Mouse (Mus musculus): ENCODE data around the gene Fam83d. TPM values are rescaled to one million over a fixed set of nuclear protein-coding genes. Genes with fewer than 3 reads are reported as not detected.

Fam83d gene
- polyA plus RNA-seq, 1 experiment from 2014 or later = 18.5 TPM

- Histone ChIP-seq H3K4me2 (ENCODE audit: low read length) (peak overlapping the region; percentile 99), H3K27me3 (replicated peaks; ENCODE audit: control insufficient read depth, insufficient read depth, low read length) (no peaks in the 10 kb centered on the region), H3K9me3 (ENCODE audit: control insufficient read depth, low read length) (no peaks in the 10 kb centered on the region), H3K9ac (replicated peaks; ENCODE audit: low read depth, low read length) (peak overlapping the region; percentile 64), H3K4me1 (replicated peaks; ENCODE audit: control insufficient read depth, insufficient read depth, low read length) (peaks cover 46% of the 10 kb centered on the region), H3K4me3 (replicated peaks; ENCODE audit: low read length) (peak overlapping the region; percentile 68), H3K27ac (ENCODE audit: low read length) (no peak overlapping the region), H3K36me3 (ENCODE audit: control insufficient read depth, insufficient read depth) (no peaks in the 10 kb centered on the region)
- peak; percentile 9 for ATAC-seq
- WGBS = under 1% methylated on average over 37 of the region's 37 CpGs
Measured at GRCm38 (mm10) chr2:158768350-158768749, 457 bp downstream of the Fam83d start.

- peaks cover 46% of the 10 kb centered on the region for H3K4me1 ChIP-seq (replicated peaks; ENCODE audit: control insufficient read depth, insufficient read depth, low read length)
- ATAC-seq = no peak
- no peaks in the 10 kb centered on the region for H3K9me3 ChIP-seq (ENCODE audit: control insufficient read depth, low read length)
- WGBS = 3% methylated on average over 5 of the region's 5 CpGs
- peak overlapping the region; percentile 68 for H3K4me3 ChIP-seq (replicated peaks; ENCODE audit: low read length)
- H3K27me3 ChIP-seq (replicated peaks; ENCODE audit: control insufficient read depth, insufficient read depth, low read length) = no peaks in the 10 kb centered on the region
- no peaks in the 10 kb centered on the region for H3K36me3 ChIP-seq (ENCODE audit: control insufficient read depth, insufficient read depth)
- H3K9ac ChIP-seq (replicated peaks; ENCODE audit: low read depth, low read length) = peak overlapping the region; percentile 64
- H3K4me2 ChIP-seq (ENCODE audit: low read length) = peak overlapping the region; percentile 99
- H3K27ac ChIP-seq (ENCODE audit: low read length) = no peak overlapping the region
Measured at GRCm38 (mm10) chr2:158768771-158769170, 878 bp downstream of the Fam83d start.

- Histone ChIP-seq H3K9ac (replicated peaks; ENCODE audit: low read depth, low read length) (0 out of 2 replicates have a peak overlapping the region, but pooled peaks have one; percentile 14), H3K4me3 (replicated peaks; ENCODE audit: low read length) (peak overlapping the region; percentile 68), H3K4me2 (ENCODE audit: low read length) (peak overlapping the region; percentile 99), H3K9me3 (ENCODE audit: control insufficient read depth, low read length) (no peaks in the 10 kb centered on the region), H3K27me3 (replicated peaks; ENCODE audit: control insufficient read depth, insufficient read depth, low read length) (no peaks in the 10 kb centered on the region), H3K36me3 (ENCODE audit: control insufficient read depth, insufficient read depth) (no peaks in the 10 kb centered on the region), H3K4me1 (replicated peaks; ENCODE audit: control insufficient read depth, insufficient read depth, low read length) (peaks cover 46% of the 10 kb centered on the region), H3K27ac (ENCODE audit: low read length) (no peak overlapping the region)
- WGBS = 25% methylated on average over 13 of the region's 13 CpGs
- ATAC-seq = no peak
Measured at GRCm38 (mm10) chr2:158770126-158770757, 2.3 kb downstream of the Fam83d start.

GRCm38 (mm10) chr2:158771066-158771763 lies 3.3 kb downstream of the Fam83d start:
- ATAC-seq = no peak
- peaks cover 46% of the 10 kb centered on the region for H3K4me1 ChIP-seq (replicated peaks; ENCODE audit: control insufficient read depth, insufficient read depth, low read length)
- no peak overlapping the region for H3K9ac ChIP-seq (replicated peaks; ENCODE audit: low read depth, low read length)
- peak overlapping the region; percentile 99 for H3K4me2 ChIP-seq (ENCODE audit: low read length)
- WGBS = 52% methylated on average over 11 of the region's 11 CpGs
- H3K9me3 ChIP-seq (ENCODE audit: control insufficient read depth, low read length) = no peaks in the 10 kb centered on the region
- no peaks in the 10 kb centered on the region for H3K27me3 ChIP-seq (replicated peaks; ENCODE audit: control insufficient read depth, insufficient read depth, low read length)
- no peak overlapping the region for H3K4me3 ChIP-seq (replicated peaks; ENCODE audit: low read length)
- H3K27ac ChIP-seq (ENCODE audit: low read length) = no peak overlapping the region
- H3K36me3 ChIP-seq (ENCODE audit: control insufficient read depth, insufficient read depth) = no peaks in the 10 kb centered on the region

GRCm38 (mm10) chr2:158772808-158773207 lies 4.9 kb downstream of the Fam83d start:
- Histone ChIP-seq H3K4me2 (ENCODE audit: low read length) (no peak overlapping the region), H3K9ac (replicated peaks; ENCODE audit: low read depth, low read length) (no peak overlapping the region), H3K9me3 (ENCODE audit: control insufficient read depth, low read length) (no peaks in the 10 kb centered on the region), H3K27me3 (replicated peaks; ENCODE audit: control insufficient read depth, insufficient read depth, low read length) (no peaks in the 10 kb centered on the region), H3K4me3 (replicated peaks; ENCODE audit: low read length) (no peak overlapping the region), H3K27ac (ENCODE audit: low read length) (no peak overlapping the region), H3K36me3 (ENCODE audit: control insufficient read depth, insufficient read depth) (no peaks in the 10 kb centered on the region), H3K4me1 (replicated peaks; ENCODE audit: control insufficient read depth, insufficient read depth, low read length) (peaks cover 52% of the 10 kb centered on the region)
- ATAC-seq = no peak
- WGBS = 81% methylated on average over 13 of the region's 13 CpGs

GRCm38 (mm10) chr2:158774886-158775285 lies 7.0 kb downstream of the Fam83d start:
- Histone ChIP-seq H3K27me3 (replicated peaks; ENCODE audit: control insufficient read depth, insufficient read depth, low read length) (no peaks in the 10 kb centered on the region), H3K4me2 (ENCODE audit: low read length) (no peak overlapping the region), H3K36me3 (ENCODE audit: control insufficient read depth, insufficient read depth) (no peaks in the 10 kb centered on the region), H3K27ac (ENCODE audit: low read length) (no peak overlapping the region), H3K9me3 (ENCODE audit: control insufficient read depth, low read length) (no peaks in the 10 kb centered on the region), H3K4me3 (replicated peaks; ENCODE audit: low read length) (no peak overlapping the region), H3K9ac (replicated peaks; ENCODE audit: low read depth, low read length) (no peak overlapping the region), H3K4me1 (replicated peaks; ENCODE audit: control insufficient read depth, insufficient read depth, low read length) (peaks cover 35% of the 10 kb centered on the region)
- no peak for ATAC-seq
- WGBS = 85% methylated on average over 8 of the region's 8 CpGs

GRCm38 (mm10) chr2:158776716-158777115 lies 8.8 kb downstream of the Fam83d start:
- no peak for ATAC-seq
- Histone ChIP-seq H3K4me3 (replicated peaks; ENCODE audit: low read length) (no peak overlapping the region), H3K27ac (ENCODE audit: low read length) (no peak overlapping the region), H3K4me2 (ENCODE audit: low read length) (no peak overlapping the region), H3K9me3 (ENCODE audit: control insufficient read depth, low read length) (no peaks in the 10 kb centered on the region), H3K36me3 (ENCODE audit: control insufficient read depth, insufficient read depth) (no peaks in the 10 kb centered on the region), H3K27me3 (replicated peaks; ENCODE audit: control insufficient read depth, insufficient read depth, low read length) (no peaks in the 10 kb centered on the region), H3K9ac (replicated peaks; ENCODE audit: low read depth, low read length) (no peak overlapping the region), H3K4me1 (replicated peaks; ENCODE audit: control insufficient read depth, insufficient read depth, low read length) (peaks cover 16% of the 10 kb centered on the region)
- 68% methylated on average over 4 of the region's 4 CpGs for WGBS

GRCm38 (mm10) chr2:158777490-158777889 lies 9.6 kb downstream of the Fam83d start:
- Histone ChIP-seq H3K9ac (replicated peaks; ENCODE audit: low read depth, low read length) (no peak overlapping the region), H3K9me3 (ENCODE audit: control insufficient read depth, low read length) (no peaks in the 10 kb centered on the region), H3K27me3 (replicated peaks; ENCODE audit: control insufficient read depth, insufficient read depth, low read length) (no peaks in the 10 kb centered on the region), H3K4me2 (ENCODE audit: low read length) (no peak overlapping the region), H3K36me3 (ENCODE audit: control insufficient read depth, insufficient read depth) (no peaks in the 10 kb centered on the region), H3K4me1 (replicated peaks; ENCODE audit: control insufficient read depth, insufficient read depth, low read length) (peaks cover 14% of the 10 kb centered on the region; the same call in 1 of the 2 replicates), H3K27ac (ENCODE audit: low read length) (no peak overlapping the region), H3K4me3 (replicated peaks; ENCODE audit: low read length) (no peak overlapping the region)
- WGBS = 80% methylated on average over 6 of the region's 6 CpGs
- no peak for ATAC-seq

GRCm38 (mm10) chr2:158778349-158778748 lies 10.5 kb downstream of the Fam83d start:
- no peak overlapping the region for H3K4me2 ChIP-seq (ENCODE audit: low read length)
- no peaks in the 10 kb centered on the region for H3K36me3 ChIP-seq (ENCODE audit: control insufficient read depth, insufficient read depth)
- no peaks in the 10 kb centered on the region for H3K9me3 ChIP-seq (ENCODE audit: control insufficient read depth, low read length)
- no peak overlapping the region for H3K9ac ChIP-seq (replicated peaks; ENCODE audit: low read depth, low read length)
- 82% methylated on average over 7 of the region's 7 CpGs for WGBS
- no peak for ATAC-seq
- no peak overlapping the region for H3K27ac ChIP-seq (ENCODE audit: low read length)
- no peaks in the 10 kb centered on the region for H3K27me3 ChIP-seq (replicated peaks; ENCODE audit: control insufficient read depth, insufficient read depth, low read length)
- no peak overlapping the region for H3K4me3 ChIP-seq (replicated peaks; ENCODE audit: low read length)
- peaks cover 10% of the 10 kb centered on the region; the same call in 1 of the 2 replicates for H3K4me1 ChIP-seq (replicated peaks; ENCODE audit: control insufficient read depth, insufficient read depth, low read length)
